In genomic region chr16:96145814-96146213, GRCm38 (mm10) we compare ENCODE assay signal across 8 mouse cellular contexts. TPM values are rescaled to one million over a fixed set of nuclear protein-coding genes. Genes with fewer than 3 reads are reported as not detected.
DNase-seq lines count a peak whose midpoint lies in the region; ATAC-seq lines count a peak whose summit lies in the region.

No protein-coding gene starts in this region.

- no peaks in the 10 kb centered on the region for H3K27me3 ChIP-seq in kidney, embryonic 15.5 days
- no peaks in the 10 kb centered on the region for H3K27me3 ChIP-seq in hindbrain, embryonic 14.5 days (ENCODE audit: control insufficient read depth, insufficient read depth, low read length)
- no peaks in the 10 kb centered on the region for H3K27me3 ChIP-seq in midbrain, embryonic 13.5 days

- peak overlapping the region; percentile 78 for H3K4me2 ChIP-seq in kidney, embryonic 15.5 days
- H3K4me2 ChIP-seq in hindbrain, embryonic 14.5 days (replicated peaks): peak overlapping the region; percentile 76
- peak overlapping the region; percentile 86 for H3K4me2 ChIP-seq in midbrain, embryonic 13.5 days (replicated peaks)

- peak overlapping the region; percentile 69 for H3K9ac ChIP-seq in kidney, embryonic 15.5 days
- peak overlapping the region; percentile 79 for H3K9ac ChIP-seq in hindbrain, embryonic 14.5 days
- H3K9ac ChIP-seq in midbrain, embryonic 13.5 days (replicated peaks): peak overlapping the region; percentile 88

- peaks cover 24% of the 10 kb centered on the region for H3K4me1 ChIP-seq in kidney, embryonic 15.5 days
- no peaks in the 10 kb centered on the region for H3K4me1 ChIP-seq in brown adipose tissue, adult 24 weeks (ENCODE audit: control insufficient read depth, insufficient read depth, insufficient read length, low read length)
- H3K4me1 ChIP-seq in hindbrain, embryonic 14.5 days (replicated peaks; ENCODE audit: control insufficient read depth, insufficient read depth, low read length): peaks cover 10% of the 10 kb centered on the region
- H3K4me1 ChIP-seq in midbrain, embryonic 13.5 days (replicated peaks): peaks cover 27% of the 10 kb centered on the region

- H3K9me3 ChIP-seq in kidney, embryonic 15.5 days (replicated peaks): no peaks in the 10 kb centered on the region
- no peaks in the 10 kb centered on the region for H3K9me3 ChIP-seq in hindbrain, embryonic 14.5 days (ENCODE audit: control insufficient read depth, low read length)
- H3K9me3 ChIP-seq in midbrain, embryonic 13.5 days: no peaks in the 10 kb centered on the region

- H3K36me3 ChIP-seq in kidney, embryonic 15.5 days: no peaks in the 10 kb centered on the region
- no peaks in the 10 kb centered on the region for H3K36me3 ChIP-seq in hindbrain, embryonic 14.5 days (replicated peaks; ENCODE audit: control insufficient read depth, insufficient read depth)
- H3K36me3 ChIP-seq in midbrain, embryonic 13.5 days: 0 out of 2 replicates have a peak, but pooled peaks cover 3% of the 10 kb centered on the region

- DNase-seq in kidney, postnatal 10 days: no peak
- no peak for DNase-seq in hindbrain, embryonic 14.5 days (ENCODE audit: low spot score)
- DNase-seq in c-Kit-positive CD71-positive TER-119-positive erythroid progenitor cells, embryonic 14.5 days (ENCODE audit: low spot score): no peak
- no peak for DNase-seq in cerebellum, adult 11 months
- DNase-seq in cerebellum, adult 9-11 months: no peak

- peak overlapping the region; percentile 71 for H3K27ac ChIP-seq in kidney, embryonic 15.5 days
- H3K27ac ChIP-seq in brown adipose tissue, adult 24 weeks (replicated peaks; ENCODE audit: low read depth, low read length): no peak overlapping the region
- peak overlapping the region; percentile 67 for H3K27ac ChIP-seq in hindbrain, embryonic 14.5 days
- peak overlapping the region; percentile 81 for H3K27ac ChIP-seq in midbrain, embryonic 13.5 days

- no peak for ATAC-seq in kidney, embryonic 15.5 days (replicated peaks; ENCODE audit: low FRiP score)
- no peak for ATAC-seq in hindbrain, embryonic 14.5 days (ENCODE audit: low FRiP score)
- no peak; the same call in 1 of the 2 replicates for ATAC-seq in midbrain, embryonic 13.5 days

- WGBS in kidney, embryonic 15.5 days: 0% methylated on average over 5 of the region's 5 CpGs
- 0% methylated on average over 5 of the region's 5 CpGs for WGBS in hindbrain, embryonic 14.5 days
- under 1% methylated on average over 5 of the region's 5 CpGs for WGBS in midbrain, embryonic 13.5 days

- H3K4me3 ChIP-seq in kidney, embryonic 15.5 days (replicated peaks): peak overlapping the region; percentile 83
- H3K4me3 ChIP-seq in brown adipose tissue, adult 24 weeks (ENCODE audit: insufficient read depth, low read depth, low read length): peak overlapping the region; percentile 79
- H3K4me3 ChIP-seq in hindbrain, embryonic 14.5 days (replicated peaks; ENCODE audit: low read length): peak overlapping the region; percentile 86
- peak overlapping the region; percentile 93 for H3K4me3 ChIP-seq in midbrain, embryonic 13.5 days (replicated peaks)

RNA-seq across cellular contexts. Expression of gene Wrb, which starts 0.6 kb away (rescaled TPM):
- 67.1 and 68.6 TPM in 2 replicates for polyA plus RNA-seq in kidney, embryonic 15.5 days (2015; fragmentation: Nextera tagmentation; extraction: Ambion mirVana)
- 7.8 and 9.9 TPM in 2 replicates for polyA plus RNA-seq in brown adipose tissue, adult 24 weeks (2012; ENCODE audit: insufficient read depth, insufficient read length, missing spikeins)
- polyA plus RNA-seq in hindbrain, embryonic 14.5 days (2014; fragmentation: Nextera tagmentation; extraction: Ambion mirVana): 214 and 242 TPM in 2 replicates
- 167 and 171 TPM in 2 replicates for polyA plus RNA-seq in midbrain, embryonic 13.5 days (2015; fragmentation: Nextera tagmentation; extraction: Ambion mirVana)

RNA-seq across cellular contexts. Expression of gene Hmgn1, which starts 18.3 kb away (rescaled TPM):
- 696 and 818 TPM in 2 replicates for polyA plus RNA-seq in kidney, embryonic 15.5 days (2015; fragmentation: Nextera tagmentation; extraction: Ambion mirVana)
- polyA plus RNA-seq in brown adipose tissue, adult 24 weeks (2012; ENCODE audit: insufficient read depth, insufficient read length, missing spikeins): 52.4 and 61.2 TPM in 2 replicates
- 292 and 300 TPM in 2 replicates for polyA plus RNA-seq in hindbrain, embryonic 14.5 days (2014; fragmentation: Nextera tagmentation; extraction: Ambion mirVana)
- polyA plus RNA-seq in midbrain, embryonic 13.5 days (2015; fragmentation: Nextera tagmentation; extraction: Ambion mirVana): 509 and 559 TPM in 2 replicates

RNA-seq across cellular contexts. Expression of gene Lca5l, which starts 46.3 kb away (rescaled TPM):
- 0.91 and 1.5 TPM in 2 replicates for polyA plus RNA-seq in kidney, embryonic 15.5 days (2015; fragmentation: Nextera tagmentation; extraction: Ambion mirVana)
- polyA plus RNA-seq in brown adipose tissue, adult 24 weeks (2012; ENCODE audit: insufficient read depth, insufficient read length, missing spikeins): 0.44 and 0.46 TPM in 2 replicates
- 1.3 and 2.1 TPM in 2 replicates for polyA plus RNA-seq in hindbrain, embryonic 14.5 days (2014; fragmentation: Nextera tagmentation; extraction: Ambion mirVana)
- 1.6 and 1.8 TPM in 2 replicates for polyA plus RNA-seq in midbrain, embryonic 13.5 days (2015; fragmentation: Nextera tagmentation; extraction: Ambion mirVana)

RNA-seq across cellular contexts. Expression of gene Sh3bgr, which starts 54.4 kb away (rescaled TPM):
- polyA plus RNA-seq in kidney, embryonic 15.5 days (2015; fragmentation: Nextera tagmentation; extraction: Ambion mirVana): 10.1 and 10.2 TPM in 2 replicates
- 30.5 and 41.3 TPM in 2 replicates for polyA plus RNA-seq in brown adipose tissue, adult 24 weeks (2012; ENCODE audit: insufficient read depth, insufficient read length, missing spikeins)
- polyA plus RNA-seq in hindbrain, embryonic 14.5 days (2014; fragmentation: Nextera tagmentation; extraction: Ambion mirVana): 1.3 and 2.6 TPM in 2 replicates
- 1.3 and 1.7 TPM in 2 replicates for polyA plus RNA-seq in midbrain, embryonic 13.5 days (2015; fragmentation: Nextera tagmentation; extraction: Ambion mirVana)
